Mouse (Mus musculus): ENCODE data around the gene Tmem198. TPM values are rescaled to one million over a fixed set of nuclear protein-coding genes. Genes with fewer than 3 reads are reported as not detected.
A peak's percentile ranks its signal among the peaks of the same experiment; 100 is the strongest.

The Tmem198 gene
- total RNA-seq, 4 experiments from 2014 or later: 62.4 to 70.5 (median 64.8) TPM

DNA sequence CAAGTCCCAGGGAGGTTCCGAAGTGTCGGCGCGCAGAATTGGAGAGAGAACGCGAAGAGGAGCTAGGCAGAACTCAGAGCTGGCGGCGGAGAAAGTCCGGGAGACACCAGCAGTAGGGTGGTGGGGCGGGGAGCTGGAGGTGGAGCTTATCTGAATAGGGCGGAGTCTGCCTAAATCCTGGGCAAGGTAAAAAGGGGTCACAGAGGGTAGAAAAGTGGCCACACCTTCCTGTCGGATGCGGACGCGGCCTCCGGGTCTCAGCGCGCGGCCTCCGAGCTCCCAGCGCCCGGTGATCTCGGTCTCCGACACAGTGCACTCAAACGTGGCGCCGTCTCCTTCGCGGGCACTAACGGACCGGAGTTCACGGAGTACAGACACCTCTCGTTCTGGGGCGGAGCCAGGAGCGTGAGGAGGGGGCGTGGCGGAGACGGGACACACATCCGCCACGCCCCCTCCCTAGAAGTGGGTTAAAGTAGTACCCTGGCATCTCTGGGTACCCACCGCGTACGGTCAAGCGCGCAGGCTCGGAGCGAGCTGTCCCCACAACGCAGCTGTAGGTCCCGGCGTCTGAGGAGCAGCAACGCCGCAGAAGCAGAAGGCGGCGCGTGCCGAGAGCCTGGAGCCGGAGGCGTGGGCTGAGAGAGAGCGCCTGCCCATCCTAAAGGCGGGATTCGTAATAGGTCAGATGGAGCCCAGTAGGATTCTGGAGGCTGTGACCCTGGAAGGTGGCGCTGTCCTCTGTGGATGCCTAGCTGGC, 8.3 kb downstream of the Tmem198 start:
- DNase-seq (ENCODE audit: low spot score in 2 of 2): peak; percentile 46 to 57

DNA sequence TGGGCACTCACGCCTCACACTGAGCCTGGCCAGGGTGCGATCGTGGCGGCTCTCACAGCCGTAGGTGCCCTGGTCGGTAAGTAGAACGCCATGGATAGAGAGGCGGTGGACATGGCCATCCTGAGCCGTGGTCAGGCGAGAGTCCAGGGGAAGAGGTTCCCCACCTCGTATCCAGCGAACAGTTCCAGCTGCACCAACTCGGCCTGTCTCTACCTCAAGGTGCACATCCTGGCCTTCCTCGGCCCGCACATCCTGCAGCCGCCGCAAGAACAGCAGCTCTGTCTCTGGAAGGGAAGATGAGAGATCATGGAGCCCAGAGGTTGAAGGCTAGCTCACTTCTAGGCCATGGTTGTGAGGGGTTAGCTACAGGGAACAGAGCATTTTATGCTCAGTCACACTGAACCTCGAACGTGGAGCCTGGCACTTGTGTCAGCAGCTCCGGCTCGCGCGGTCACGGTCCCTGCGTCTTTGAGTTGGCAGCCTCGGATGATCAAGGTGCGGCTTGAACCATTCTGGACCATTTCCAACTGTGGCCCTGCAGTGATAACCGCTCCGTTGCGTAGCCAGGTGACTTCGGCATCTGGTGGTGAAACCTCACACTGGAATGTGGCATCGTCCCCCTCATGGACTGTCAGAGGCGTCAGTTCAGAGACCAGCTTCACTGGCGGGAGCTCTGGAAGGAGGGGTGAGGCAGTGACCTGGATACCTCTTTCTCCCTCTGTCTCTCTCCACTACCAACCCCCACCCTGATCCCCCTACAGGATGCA, 11.6 kb downstream of the Tmem198 start:
- no peak for DNase-seq (ENCODE audit: low spot score in 2 of 2)

DNA sequence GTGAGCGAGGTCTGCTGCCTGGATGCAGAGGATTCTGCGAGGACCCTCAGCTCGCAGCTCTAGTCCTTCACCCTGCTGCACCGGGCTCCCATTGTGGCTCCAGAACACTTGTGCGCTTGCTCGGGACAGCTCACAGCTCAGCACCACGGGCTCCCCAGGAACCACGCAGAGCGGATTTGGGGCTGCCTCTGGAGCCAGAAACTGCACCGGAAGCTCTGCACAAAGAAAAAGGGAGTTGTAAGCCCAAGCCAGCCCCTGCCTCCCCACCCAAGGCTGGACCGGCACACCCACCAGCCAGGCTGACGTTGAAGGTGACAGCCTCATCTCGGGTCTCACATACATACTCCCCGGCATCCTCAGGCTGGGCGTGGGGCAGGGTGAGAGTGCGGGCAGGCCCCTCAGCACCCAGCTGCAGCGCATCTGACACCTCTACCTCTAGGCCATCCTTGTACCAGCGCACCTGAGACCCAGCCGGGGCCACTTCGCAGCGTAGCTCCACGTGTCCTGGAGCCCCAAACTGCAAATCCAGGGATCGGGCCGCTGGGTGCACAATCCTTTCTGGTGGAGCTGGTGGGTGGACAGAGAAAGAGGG, 13.3 kb downstream of the Tmem198 start:
- DNase-seq (ENCODE audit: low spot score in 2 of 2): no peak

DNA sequence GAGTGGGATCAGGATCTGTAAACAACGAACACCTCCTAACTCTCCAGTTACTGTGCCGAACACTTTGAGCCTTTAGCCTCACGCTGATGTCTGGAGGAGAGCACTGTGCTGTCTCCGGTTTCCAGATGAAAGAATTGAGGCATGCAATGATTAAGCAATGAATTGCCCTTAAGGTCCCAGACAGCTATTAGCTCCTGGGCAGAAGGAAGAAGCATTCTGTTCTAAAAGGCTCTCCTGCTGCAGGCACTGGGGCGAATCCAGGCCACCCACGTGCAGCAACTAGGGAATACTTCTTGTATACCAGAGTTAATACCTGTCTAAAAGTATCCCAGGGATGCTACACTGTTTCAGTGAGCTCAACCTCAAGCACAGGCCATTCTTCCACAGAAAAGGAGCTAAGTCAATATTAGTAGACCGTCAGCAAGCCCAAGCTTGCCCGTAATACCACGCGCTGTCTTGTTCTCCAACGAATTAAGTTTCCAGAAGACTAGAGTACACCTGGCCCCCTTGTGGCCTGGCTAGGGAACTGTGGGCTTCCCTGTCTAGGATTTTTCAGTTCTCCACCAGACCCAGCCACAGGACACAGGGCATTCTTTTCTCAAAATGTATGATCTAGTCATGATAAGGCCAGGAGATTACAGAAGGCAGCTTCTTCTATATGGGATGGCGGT, 15.7 kb downstream of the Tmem198 start:
- DNase-seq (ENCODE audit: low spot score in 2 of 2): no peak

DNA sequence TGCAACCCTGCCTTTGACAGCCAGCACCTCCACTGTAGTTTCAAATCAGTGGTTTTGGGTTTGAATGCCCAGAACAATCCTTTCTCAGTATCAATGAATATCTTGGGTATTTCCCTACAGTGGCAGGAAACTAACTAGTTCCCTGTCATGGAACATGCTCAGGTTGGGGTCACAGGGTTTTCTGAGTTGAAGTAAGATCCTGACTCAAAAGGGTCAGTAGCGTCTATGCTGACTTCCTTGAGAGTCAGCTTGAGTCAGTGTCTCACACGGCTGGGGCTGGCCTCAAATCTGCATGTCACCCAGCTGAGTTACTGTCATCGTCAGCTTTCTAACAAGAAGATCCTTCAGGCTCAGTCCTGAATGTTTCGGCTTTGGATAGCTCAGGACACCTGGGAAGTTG, 19.6 kb downstream of the Tmem198 start:
- DNase-seq (ENCODE audit: low spot score in 2 of 2): no peak

DNA sequence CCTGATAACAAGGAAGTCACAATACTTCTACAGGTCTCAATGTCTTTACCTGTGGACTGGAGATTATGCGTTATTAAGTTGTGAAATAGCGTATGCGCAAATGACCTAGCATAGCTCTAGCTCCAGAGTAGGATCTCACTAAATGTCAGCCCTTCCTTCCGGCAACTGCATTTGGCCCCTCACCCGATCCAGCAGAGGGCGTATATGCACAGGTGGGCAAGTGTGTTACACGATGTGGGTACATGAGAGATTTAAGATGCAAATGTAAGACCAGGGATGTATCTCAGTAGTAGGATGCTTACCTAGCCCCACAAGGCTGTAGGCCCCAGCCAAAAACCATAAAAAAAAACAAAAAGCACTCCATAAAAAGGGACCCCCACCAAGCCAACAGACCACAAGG, 20.1 kb downstream of the Tmem198 start:
- DNase-seq (ENCODE audit: low spot score in 2 of 2): no peak

DNA sequence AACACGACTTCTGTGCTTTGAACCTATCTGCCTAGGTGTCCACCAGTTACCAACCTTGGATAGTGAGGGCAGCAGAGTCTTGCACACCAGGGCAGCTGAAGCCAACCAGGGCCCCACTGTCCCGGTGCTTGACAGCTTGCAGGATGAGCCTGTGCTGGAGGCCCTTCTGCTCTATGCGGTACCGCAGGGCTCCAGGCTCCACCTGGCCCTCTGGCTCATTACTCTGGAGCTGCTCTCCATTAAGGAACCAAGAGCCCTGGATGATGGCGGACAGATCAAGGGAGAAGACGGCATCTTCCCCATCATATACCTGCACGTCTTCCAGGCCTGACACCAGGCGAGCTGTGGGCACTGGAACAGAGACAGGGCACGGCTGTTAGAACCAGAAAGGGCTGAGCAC, 22.6 kb downstream of the Tmem198 start:
- no peak for DNase-seq (ENCODE audit: low spot score in 2 of 2)

DNA sequence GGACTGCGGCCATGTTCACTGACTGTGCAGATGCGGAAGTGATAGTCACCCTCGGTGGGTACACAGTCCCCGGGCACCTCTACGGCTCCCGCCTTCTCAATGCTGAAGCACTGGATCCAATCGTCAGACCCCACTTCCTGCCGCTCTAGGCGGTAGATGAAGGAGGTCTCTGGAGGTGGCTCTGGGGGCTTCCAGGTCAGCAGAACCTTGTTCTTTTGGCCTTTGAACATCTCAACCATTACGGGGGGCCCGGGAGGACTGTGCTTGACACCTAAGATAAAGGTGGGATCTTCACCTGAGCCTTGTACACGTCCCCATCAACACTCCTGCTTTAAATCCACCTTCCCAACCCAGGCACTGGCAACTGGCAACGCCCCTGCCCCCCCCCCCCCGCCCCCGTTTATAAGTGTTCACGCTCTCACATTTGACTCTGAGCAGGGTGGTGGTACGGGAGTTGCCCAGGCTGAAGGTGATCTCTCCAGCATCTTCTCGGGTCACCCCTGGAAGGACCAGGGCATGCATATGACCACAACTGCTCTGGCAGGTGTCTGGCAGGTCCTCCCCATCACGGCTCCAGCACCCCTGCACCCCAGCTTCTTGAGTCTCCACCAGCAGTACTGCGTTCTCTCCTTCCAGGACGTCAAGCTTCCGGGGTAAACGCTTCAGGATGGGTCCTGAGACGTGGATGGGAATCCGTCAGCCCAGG, 23.8 kb downstream of the Tmem198 start:
- no peak for DNase-seq (ENCODE audit: low spot score in 2 of 2)

DNA sequence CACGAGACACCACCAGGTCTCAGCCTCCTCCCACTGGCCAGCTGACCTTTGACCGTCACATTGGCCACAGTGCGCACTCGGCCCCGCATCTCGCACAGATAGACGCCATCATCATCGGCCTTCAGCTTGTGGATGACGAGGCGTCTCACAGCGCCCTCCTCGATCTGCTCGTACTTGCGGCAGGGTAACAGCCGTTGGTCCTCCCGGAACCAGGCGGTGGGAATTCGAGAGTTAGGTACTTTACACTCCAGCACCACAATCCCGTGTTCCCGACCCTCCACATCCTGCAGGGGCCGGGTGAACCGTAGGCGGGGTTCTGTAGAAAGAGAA, 24.3 kb downstream of the Tmem198 start:
- DNase-seq (ENCODE audit: low spot score in 2 of 2): no peak

DNA sequence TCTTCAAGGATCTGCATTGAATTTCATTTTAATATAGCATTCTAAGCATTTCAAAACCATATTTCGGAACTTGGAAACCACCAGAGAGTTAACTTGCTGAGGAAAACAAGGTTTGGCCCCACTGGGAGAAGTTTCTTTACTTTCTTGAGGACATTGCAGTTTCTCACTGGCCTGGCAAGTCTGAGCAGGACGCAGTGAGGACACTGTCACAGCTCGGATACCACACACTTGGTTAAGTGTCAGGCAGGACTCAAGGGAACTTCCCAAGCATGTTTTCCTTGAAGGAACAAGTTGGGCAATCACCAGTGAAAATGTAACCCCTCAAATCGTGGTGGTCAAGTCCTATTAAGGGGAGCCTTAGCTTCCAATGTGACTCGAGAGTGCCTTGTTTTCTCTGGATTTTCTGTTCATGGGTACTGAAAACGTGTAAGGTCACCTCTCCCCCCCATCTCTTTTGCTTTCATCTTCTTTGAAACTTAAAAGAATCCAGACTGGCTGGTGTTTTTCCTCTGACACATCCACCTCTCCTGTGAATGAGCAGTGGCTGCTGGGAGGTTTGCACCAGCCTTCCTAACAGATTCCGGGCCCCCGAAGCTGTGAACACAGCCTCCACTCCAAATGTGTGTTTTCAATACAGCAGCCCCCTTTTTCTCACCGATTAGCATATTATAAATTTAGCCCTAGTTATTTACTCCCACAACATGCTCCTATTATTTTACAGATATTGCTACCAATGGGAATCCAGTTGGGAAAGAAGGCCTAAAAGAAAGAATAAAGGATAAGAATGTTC, 25.1 kb downstream of the Tmem198 start:
- no peak for DNase-seq (ENCODE audit: low spot score in 2 of 2)

DNA sequence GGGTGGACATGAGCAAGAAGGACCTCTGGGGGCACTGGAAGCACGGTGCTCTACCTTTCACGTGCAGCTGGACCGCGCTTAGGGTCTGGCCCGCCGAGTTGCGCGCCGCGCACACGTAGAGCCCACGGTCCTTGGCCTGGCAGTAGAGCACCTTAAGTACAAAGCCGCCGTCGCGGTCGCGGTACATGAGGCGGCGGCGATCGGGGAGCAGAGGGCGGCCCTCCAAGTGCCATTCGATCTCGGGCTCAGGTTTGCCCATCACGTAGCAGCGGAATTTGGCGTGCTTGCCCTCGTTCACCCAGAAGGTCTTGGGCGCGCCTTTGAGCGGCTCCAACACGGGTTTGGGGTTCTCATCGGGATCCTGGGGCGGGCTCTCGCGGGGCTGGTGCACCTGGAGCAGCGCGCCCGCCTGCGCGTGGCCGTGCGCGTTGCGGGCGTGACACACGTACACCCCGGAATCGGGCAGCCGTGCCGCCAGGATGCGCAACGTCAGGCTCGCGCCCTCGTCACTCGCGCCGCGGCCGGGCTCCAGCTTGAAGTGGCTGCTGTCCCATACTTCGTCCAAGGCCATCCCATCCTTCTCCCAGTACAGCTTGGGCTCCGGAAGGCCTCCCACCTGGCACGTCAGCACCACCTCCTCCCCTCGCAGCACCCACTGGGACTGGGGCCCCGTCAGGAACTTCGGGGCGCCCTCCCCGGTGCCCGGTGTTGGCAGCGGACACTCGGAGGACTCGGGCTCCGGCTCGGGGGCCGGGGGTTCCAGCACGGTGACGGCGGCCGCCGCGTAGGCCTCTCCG, 26.0 kb downstream of the Tmem198 start:
- DNase-seq (ENCODE audit: low spot score in 2 of 2): peak; percentile 70 to 84

DNA sequence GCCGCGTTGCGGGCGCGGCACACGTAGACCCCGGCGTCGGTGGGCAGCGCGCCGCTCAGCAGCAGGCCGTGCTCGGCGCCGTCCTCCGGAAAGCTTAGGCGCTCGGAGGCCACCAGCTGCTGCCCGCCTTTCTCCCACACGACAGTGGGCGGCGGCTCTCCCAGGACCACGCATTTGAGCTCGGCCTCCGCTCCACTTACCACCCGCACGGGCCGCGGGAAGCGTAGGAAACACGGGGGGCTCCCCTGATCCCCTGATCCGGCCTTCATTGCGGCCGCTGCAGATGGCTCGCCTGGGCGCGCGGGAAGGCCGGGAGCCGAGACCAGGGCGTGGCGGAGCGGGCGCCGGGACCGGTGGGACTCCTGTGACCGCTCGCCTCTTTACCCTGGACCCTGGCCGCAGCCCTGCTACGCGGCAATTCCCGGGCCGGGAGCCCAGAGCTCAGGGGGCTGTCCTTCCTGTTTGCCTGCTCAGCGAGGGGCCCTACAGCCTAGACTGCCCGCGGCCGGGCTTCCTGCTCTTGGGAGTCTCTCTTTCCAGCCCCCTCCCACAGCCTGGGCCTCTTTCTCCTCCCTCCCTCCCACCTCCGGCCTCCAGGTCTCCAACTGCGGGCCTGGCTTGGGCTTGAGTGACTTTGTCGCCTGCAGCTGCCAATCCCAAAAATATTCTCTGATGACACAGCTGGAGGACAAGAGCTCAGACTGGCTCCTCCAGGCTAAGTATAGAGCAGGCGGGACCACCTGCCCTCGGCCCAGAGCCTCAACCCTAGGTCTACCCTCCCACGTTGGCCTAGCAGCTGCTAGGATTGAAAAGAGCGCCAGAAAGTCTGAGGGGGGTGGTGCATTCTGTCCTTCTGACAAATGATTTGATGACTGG, 26.9 kb downstream of the Tmem198 start, which contains the start of gene Obsl1:
Gene Obsl1 (minus strand): TSS at position 497 of the 876 bp plus-strand sequence.
- peak in 1 of 2 experiments; percentile 37 for DNase-seq (ENCODE audit: low spot score in 2 of 2)

DNA sequence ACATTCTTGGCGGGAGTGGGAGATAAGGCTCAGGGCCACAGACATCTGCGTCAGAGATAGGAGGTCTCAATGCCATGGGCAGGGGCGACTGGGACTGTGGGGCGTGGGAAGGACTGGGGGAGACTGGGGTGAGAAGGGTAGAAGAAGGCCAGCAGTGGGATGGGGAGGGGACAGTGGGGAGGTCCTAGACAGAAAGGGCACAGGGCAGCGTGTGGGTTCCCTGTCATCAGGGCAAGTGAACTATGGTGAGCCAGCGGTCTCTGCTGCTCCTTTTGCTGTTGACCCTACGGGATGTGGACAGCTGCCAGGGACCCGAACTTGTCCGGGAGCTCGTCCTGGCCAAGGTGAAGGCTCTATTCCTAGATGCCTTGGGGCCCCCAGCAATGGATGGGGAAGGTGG, 27.7 kb downstream of the Tmem198 start, which contains the start of gene Inha:
Gene Inha (plus strand): TSS at position 72 of the 400 bp plus-strand sequence.
- DNase-seq (ENCODE audit: low spot score in 2 of 2): no peak

DNA sequence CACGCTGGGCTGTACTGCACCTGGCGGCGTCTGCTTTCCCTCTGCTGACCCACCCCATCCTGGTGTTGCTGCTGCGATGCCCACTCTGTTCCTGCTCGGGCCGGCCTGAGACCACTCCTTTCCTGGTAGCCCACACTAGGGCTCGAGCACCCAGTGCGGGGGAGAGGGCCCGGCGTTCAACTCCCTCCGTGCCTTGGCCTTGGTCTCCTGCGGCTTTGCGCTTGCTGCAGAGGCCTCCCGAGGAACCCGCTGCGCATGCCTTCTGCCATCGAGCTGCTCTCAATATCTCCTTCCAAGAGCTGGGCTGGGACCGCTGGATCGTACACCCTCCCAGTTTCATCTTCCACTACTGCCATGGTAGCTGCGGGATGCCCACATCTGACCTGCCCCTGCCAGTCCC, 30.3 kb downstream of the Tmem198 start:
- no peak for DNase-seq (ENCODE audit: low spot score in 2 of 2)

DNA sequence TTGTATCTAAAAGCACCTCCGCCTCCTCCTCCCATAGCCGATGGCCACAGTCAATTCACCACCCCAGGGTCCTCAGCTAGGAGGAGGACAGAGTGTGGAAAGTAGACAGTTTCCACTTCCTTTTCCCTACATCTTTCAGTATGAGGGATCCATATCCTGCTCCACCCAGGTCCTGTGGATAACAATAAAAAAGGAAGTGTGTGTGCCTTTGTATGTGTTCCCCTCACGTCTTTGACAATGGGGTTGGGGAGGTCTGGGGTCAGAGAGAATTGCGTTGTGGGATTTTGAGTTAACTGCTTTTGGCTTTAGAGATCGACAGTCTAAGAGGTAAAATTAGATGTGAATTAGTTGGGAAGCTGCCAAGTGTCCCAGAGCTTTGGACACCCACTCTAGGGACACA, 30.8 kb downstream of the Tmem198 start:
- no peak for DNase-seq (ENCODE audit: low spot score in 2 of 2)

DNA sequence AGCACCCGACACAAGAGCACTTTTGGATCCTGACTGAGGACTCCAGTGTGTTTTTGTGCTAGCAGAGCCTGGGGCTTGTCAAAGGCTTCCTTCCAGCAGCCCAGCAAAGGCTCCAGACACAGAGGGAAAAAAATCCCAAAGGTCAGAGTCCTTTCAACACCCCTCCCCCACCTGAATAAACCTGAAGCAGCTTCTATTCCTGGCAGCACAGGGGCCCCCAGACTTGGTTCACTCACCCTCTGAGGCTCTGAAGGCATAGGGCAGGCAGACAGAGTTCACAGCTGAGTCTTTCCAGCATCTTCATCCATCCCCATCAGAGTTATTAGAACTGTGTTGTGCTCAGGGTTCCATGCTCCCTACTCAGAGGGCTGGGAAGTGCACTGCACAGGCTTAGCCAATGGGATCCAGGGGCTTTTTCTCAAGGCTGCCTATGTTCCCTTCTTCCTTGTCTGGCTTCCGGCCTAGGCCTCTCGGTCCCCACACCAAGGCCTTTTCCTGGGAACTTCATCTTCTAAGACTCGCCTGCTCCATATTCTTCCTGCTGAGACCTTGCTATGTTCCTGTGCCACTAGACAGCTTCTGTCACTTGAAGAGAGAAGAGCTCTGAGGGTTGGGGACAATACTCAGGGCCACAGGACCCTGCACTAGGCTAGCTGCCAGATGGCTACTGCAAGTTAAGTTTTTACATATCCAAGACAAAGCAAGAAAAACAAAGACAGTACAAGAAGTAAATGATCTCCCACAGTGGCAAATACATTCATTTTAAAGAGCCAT, 32.3 kb downstream of the Tmem198 start:
- no peak for DNase-seq (ENCODE audit: low spot score in 2 of 2)

DNA sequence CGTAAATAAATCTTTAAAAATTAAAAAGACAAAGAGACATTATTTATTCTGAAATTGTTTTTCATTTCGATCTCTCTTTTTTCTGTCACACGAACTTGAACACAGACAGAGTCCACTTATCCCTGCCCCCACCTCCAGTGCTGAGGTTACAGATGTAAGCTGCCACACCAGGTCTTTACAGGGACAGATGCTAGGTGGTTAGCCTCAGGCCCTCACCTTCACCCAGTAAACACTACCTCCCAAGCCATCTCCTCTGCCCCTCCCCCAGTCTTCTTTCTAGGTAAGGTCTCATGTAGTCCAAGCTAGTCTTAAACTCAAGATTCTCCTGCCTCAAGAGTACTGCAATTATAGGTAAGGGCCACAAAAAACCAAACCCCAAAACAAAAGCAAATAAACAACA, 33.2 kb downstream of the Tmem198 start:
- DNase-seq (ENCODE audit: low spot score in 2 of 2): no peak
